Mouse (Mus musculus): ENCODE measurements around the gene Fyco1. TPM values are rescaled to one million over a fixed set of nuclear protein-coding genes. Genes with fewer than 3 reads are reported as not detected.

Fyco1 gene
- polyA plus RNA-seq, 1 experiment from 2014 or later = 13.5 TPM

- no peak overlapping the region for H3K9ac ChIP-seq (replicated peaks; ENCODE audit: low read depth, low read length)
- whole genome bisulfite sequencing = 90% methylated on average over 3 of the region's 3 CpGs
- no peak overlapping the region for H3K27ac ChIP-seq (ENCODE audit: low read depth, low read length)
- ATAC-seq (ENCODE audit: low read depth) = no peak
- H3K4me2 ChIP-seq (ENCODE audit: low read depth, low read length) = no peak overlapping the region
- H3K27me3 ChIP-seq (ENCODE audit: control insufficient read depth, insufficient read depth, low read length) = no peaks in the 10 kb centered on the region
- no peak overlapping the region for H3K4me3 ChIP-seq (ENCODE audit: low read depth, low read length)
- H3K4me1 ChIP-seq (ENCODE audit: control insufficient read depth, insufficient read depth, low read length) = no peaks in the 10 kb centered on the region
- H3K36me3 ChIP-seq (ENCODE audit: control insufficient read depth, insufficient read depth, low read length) = peaks cover 18% of the 10 kb centered on the region
- no peaks in the 10 kb centered on the region for H3K9me3 ChIP-seq (ENCODE audit: control insufficient read depth, low read length)
These were observed 25.1 kb downstream of the Fyco1 start for GRCm38 (mm10) chr9:123826631-123827030.

DNA sequence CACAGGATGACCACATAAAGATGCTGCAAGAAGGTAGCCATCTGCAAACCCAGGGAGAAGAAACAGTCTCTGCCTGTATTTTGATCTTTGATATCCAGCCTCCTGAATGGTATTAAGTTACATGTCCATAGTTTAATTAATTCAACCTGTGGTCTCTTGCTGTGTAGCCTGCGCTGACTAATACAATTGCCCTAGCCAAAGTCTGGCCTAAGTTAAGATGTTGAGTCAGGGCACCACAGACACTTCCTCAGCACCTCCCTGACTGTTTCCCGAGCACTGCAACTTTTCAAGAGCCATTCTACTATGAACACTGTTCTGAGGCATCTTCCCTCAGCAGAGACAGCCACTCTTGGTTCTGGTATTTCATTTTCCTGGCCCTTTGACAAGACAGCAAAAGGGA lies 33.1 kb downstream of the Fyco1 start:
- no peak overlapping the region for H3K4me2 ChIP-seq (ENCODE audit: low read depth, low read length)
- no peak overlapping the region for H3K27ac ChIP-seq (ENCODE audit: low read depth, low read length)
- no peaks in the 10 kb centered on the region for H3K9me3 ChIP-seq (ENCODE audit: control insufficient read depth, low read length)
- H3K4me3 ChIP-seq (ENCODE audit: low read depth, low read length) = no peak overlapping the region
- no peak overlapping the region for H3K9ac ChIP-seq (replicated peaks; ENCODE audit: low read depth, low read length)
- H3K36me3 ChIP-seq (ENCODE audit: control insufficient read depth, insufficient read depth, low read length) = peaks cover 7% of the 10 kb centered on the region; the same call in 1 of the 2 replicates
- H3K27me3 ChIP-seq (ENCODE audit: control insufficient read depth, insufficient read depth, low read length) = no peaks in the 10 kb centered on the region
- no peaks in the 10 kb centered on the region for H3K4me1 ChIP-seq (ENCODE audit: control insufficient read depth, insufficient read depth, low read length)
- 95% methylated on average over 2 of the region's 2 CpGs for WGBS
- no peak for ATAC-seq (ENCODE audit: low read depth)

DNA sequence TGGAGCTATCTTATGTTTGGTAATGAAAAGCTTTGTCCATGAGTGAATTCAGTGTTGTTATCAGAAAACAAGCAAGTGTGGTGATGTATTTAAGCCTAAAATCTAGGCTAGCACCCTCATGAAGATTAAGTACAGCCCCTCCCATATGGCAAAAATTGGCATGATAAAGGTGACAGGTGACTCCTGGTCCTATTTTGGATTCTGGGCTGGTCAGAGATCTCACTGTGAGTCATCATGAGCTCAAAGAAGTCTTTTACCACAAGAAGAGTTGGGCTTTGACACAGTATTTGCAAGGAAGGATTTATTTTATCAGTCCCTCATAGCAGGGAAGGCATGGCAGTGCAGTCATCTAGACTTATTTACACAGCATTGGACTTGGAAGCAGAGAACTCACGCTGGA lies 35.7 kb downstream of the Fyco1 start:
- no peak for ATAC-seq (ENCODE audit: low read depth)
- H3K9ac ChIP-seq (replicated peaks; ENCODE audit: low read depth, low read length) = no peak overlapping the region
- no peaks in the 10 kb centered on the region for H3K27me3 ChIP-seq (ENCODE audit: control insufficient read depth, insufficient read depth, low read length)
- no peak overlapping the region for H3K4me3 ChIP-seq (ENCODE audit: low read depth, low read length)
- WGBS = 97% methylated on average over 1 of the region's 1 CpGs
- H3K27ac ChIP-seq (ENCODE audit: low read depth, low read length) = no peak overlapping the region
- no peaks in the 10 kb centered on the region for H3K9me3 ChIP-seq (ENCODE audit: control insufficient read depth, low read length)
- no peak overlapping the region for H3K4me2 ChIP-seq (ENCODE audit: low read depth, low read length)
- H3K36me3 ChIP-seq (ENCODE audit: control insufficient read depth, insufficient read depth, low read length) = peaks cover 4% of the 10 kb centered on the region; the same call in 1 of the 2 replicates
- H3K4me1 ChIP-seq (ENCODE audit: control insufficient read depth, insufficient read depth, low read length) = no peaks in the 10 kb centered on the region

DNA sequence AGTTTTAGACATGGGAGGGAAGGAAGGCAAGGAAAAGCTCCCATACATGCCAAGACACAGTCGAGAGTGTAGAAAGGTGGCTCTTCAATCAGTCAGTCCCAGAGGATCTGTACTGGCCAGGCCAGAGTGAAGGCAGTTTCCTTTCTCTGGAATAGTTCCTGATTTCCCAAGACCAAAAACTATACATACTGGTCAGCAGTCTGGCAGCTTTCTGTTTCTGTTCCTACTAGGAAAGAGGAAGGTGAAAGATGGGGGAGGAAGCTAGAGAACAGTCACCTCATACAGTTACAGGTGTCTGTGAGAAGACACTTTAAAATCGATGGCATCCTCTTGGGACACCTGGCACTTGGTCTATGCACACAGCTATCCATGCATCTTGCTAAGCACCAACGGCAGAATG lies 36.3 kb downstream of the Fyco1 start:
- Histone ChIP-seq H3K36me3 (ENCODE audit: control insufficient read depth, insufficient read depth, low read length) (peaks cover 4% of the 10 kb centered on the region; the same call in 1 of the 2 replicates), H3K27me3 (ENCODE audit: control insufficient read depth, insufficient read depth, low read length) (no peaks in the 10 kb centered on the region), H3K9me3 (ENCODE audit: control insufficient read depth, low read length) (no peaks in the 10 kb centered on the region), H3K9ac (replicated peaks; ENCODE audit: low read depth, low read length) (no peak overlapping the region), H3K4me2 (ENCODE audit: low read depth, low read length) (no peak overlapping the region), H3K4me3 (ENCODE audit: low read depth, low read length) (no peak overlapping the region), H3K27ac (ENCODE audit: low read depth, low read length) (no peak overlapping the region), H3K4me1 (ENCODE audit: control insufficient read depth, insufficient read depth, low read length) (no peaks in the 10 kb centered on the region)
- WGBS = 90% methylated on average over 3 of the region's 3 CpGs
- ATAC-seq (ENCODE audit: low read depth) = no peak

DNA sequence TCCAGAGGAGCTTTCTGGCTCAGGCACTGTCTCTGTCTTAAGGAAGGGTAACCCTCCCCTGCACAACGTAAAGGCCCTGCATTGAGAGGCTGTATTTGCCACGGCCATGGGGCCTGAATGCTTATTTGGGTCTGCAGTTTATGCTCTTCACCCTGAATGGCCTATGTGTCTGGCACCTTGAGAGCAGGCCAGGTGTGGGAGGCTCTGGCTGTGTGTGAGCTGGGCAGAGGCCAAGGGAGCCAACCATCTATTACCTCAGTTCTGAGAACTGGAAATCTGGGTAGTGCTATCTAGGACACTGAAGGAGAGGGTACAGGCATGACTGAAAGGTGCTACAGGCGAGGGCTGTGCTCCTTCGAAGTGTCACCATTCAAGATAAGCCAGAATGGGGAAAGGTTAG lies 36.9 kb downstream of the Fyco1 start:
- ATAC-seq (ENCODE audit: low read depth) = no peak
- Histone ChIP-seq H3K9ac (replicated peaks; ENCODE audit: low read depth, low read length) (no peak overlapping the region), H3K4me3 (ENCODE audit: low read depth, low read length) (no peak overlapping the region), H3K27ac (ENCODE audit: low read depth, low read length) (no peak overlapping the region), H3K27me3 (ENCODE audit: control insufficient read depth, insufficient read depth, low read length) (no peaks in the 10 kb centered on the region), H3K9me3 (ENCODE audit: control insufficient read depth, low read length) (no peaks in the 10 kb centered on the region), H3K36me3 (ENCODE audit: control insufficient read depth, insufficient read depth, low read length) (peaks cover 4% of the 10 kb centered on the region; the same call in 1 of the 2 replicates), H3K4me1 (ENCODE audit: control insufficient read depth, insufficient read depth, low read length) (no peaks in the 10 kb centered on the region), H3K4me2 (ENCODE audit: low read depth, low read length) (no peak overlapping the region)
- 89% methylated on average over 4 of the region's 4 CpGs for WGBS

DNA sequence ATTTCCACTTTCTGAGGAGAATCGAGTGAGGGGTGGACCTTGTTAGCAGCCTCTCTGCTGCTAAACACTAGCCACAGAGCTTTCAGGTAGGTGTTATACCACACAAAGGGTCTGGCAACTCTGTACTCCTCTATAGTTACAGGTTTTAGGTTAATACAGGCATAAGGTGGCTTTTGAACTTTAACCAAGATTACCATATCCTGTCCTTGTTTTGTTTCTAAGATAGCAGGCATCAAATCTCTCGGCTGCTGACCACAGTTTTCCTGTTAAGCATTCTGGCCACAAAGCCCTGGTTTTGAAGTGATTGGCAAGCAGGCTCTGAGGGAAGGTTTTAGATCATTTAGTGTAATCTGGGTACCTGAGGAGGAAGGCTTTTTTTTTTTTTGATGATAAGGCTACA lies 37.4 kb downstream of the Fyco1 start:
- no peaks in the 10 kb centered on the region for H3K27me3 ChIP-seq (ENCODE audit: control insufficient read depth, insufficient read depth, low read length)
- no peaks in the 10 kb centered on the region for H3K9me3 ChIP-seq (ENCODE audit: control insufficient read depth, low read length)
- H3K4me3 ChIP-seq (ENCODE audit: low read depth, low read length) = no peak overlapping the region
- no peak for ATAC-seq (ENCODE audit: low read depth)
- 70% methylated on average over 2 of the region's 2 CpGs for WGBS
- H3K27ac ChIP-seq (ENCODE audit: low read depth, low read length) = no peak overlapping the region
- H3K9ac ChIP-seq (replicated peaks; ENCODE audit: low read depth, low read length) = no peak overlapping the region
- no peak overlapping the region for H3K4me2 ChIP-seq (ENCODE audit: low read depth, low read length)
- H3K4me1 ChIP-seq (ENCODE audit: control insufficient read depth, insufficient read depth, low read length) = no peaks in the 10 kb centered on the region
- peaks cover 4% of the 10 kb centered on the region; the same call in 1 of the 2 replicates for H3K36me3 ChIP-seq (ENCODE audit: control insufficient read depth, insufficient read depth, low read length)

GRCm38 (mm10) chr9:123811831-123812230 lies 39.9 kb downstream of the Fyco1 start:
- no peak for ATAC-seq (ENCODE audit: low read depth)
- H3K4me2 ChIP-seq (ENCODE audit: low read depth, low read length) = no peak overlapping the region
- WGBS = 90% methylated on average over 3 of the region's 3 CpGs

DNA sequence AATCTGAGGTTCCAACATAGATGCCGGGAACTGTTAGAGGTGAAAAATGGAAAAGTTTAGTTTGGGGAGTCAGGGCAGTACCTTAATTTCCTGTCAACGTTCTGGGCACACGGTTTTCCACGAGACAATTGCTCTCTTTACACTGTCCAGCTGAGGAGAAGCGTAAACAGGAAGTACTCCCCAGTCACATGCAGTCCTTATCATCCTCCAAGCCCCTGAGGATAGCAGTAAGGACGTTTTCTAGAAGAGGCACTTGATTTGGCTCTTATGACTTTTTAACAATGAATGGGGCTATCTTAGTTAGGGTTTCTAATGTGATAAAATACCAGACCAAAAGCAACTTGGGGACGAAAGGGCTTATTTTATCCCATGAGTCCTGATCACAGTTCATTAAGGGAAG lies 43.1 kb downstream of the Fyco1 start:
- Histone ChIP-seq H3K4me3 (ENCODE audit: low read depth, low read length) (no peak overlapping the region), H3K27me3 (ENCODE audit: control insufficient read depth, insufficient read depth, low read length) (no peaks in the 10 kb centered on the region), H3K9ac (replicated peaks; ENCODE audit: low read depth, low read length) (no peak overlapping the region), H3K4me2 (ENCODE audit: low read depth, low read length) (no peak overlapping the region), H3K36me3 (ENCODE audit: control insufficient read depth, insufficient read depth, low read length) (no peaks in the 10 kb centered on the region), H3K4me1 (ENCODE audit: control insufficient read depth, insufficient read depth, low read length) (no peaks in the 10 kb centered on the region), H3K27ac (ENCODE audit: low read depth, low read length) (no peak overlapping the region), H3K9me3 (ENCODE audit: control insufficient read depth, low read length) (no peaks in the 10 kb centered on the region)
- ATAC-seq (ENCODE audit: low read depth) = no peak
- WGBS = 79% methylated on average over 7 of the region's 7 CpGs

More at GRCm38 (mm10) chr9:123811831-123812230, 39.9 kb downstream of the Fyco1 start:
- Histone ChIP-seq H3K4me3 (ENCODE audit: low read depth, low read length) (no peak overlapping the region), H3K9ac (replicated peaks; ENCODE audit: low read depth, low read length) (no peak overlapping the region), H3K27ac (ENCODE audit: low read depth, low read length) (no peak overlapping the region), H3K36me3 (ENCODE audit: control insufficient read depth, insufficient read depth, low read length) (no peaks in the 10 kb centered on the region; the same call in 1 of the 2 replicates), H3K9me3 (ENCODE audit: control insufficient read depth, low read length) (no peaks in the 10 kb centered on the region), H3K27me3 (ENCODE audit: control insufficient read depth, insufficient read depth, low read length) (no peaks in the 10 kb centered on the region), H3K4me1 (ENCODE audit: control insufficient read depth, insufficient read depth, low read length) (no peaks in the 10 kb centered on the region)

- Histone ChIP-seq H3K27ac (ENCODE audit: low read depth, low read length) (no peak within 1 kb of the TSS), H3K9me3 (ENCODE audit: control insufficient read depth, low read length) (no peaks in the 10 kb centered on the region), H3K4me3 (ENCODE audit: low read depth, low read length) (no peak within 1 kb of the TSS), H3K4me2 (ENCODE audit: low read depth, low read length) (no peak within 1 kb of the TSS), H3K27me3 (ENCODE audit: control insufficient read depth, insufficient read depth, low read length) (no peaks in the 10 kb centered on the region), H3K4me1 (ENCODE audit: control insufficient read depth, insufficient read depth, low read length) (no peaks in the 10 kb centered on the region), H3K36me3 (ENCODE audit: control insufficient read depth, insufficient read depth, low read length) (no peaks in the 10 kb centered on the region), H3K9ac (replicated peaks; ENCODE audit: low read depth, low read length) (no peak within 1 kb of the TSS)
- WGBS = 93% methylated on average over 5 of the region's 5 CpGs
- no peak for ATAC-seq (ENCODE audit: low read depth)
These were observed 45.4 kb downstream of the Fyco1 start, which contains the start of gene Cxcr6 for GRCm38 (mm10) chr9:123806267-123806666. TSS of gene Cxcr6 (plus strand) at chr9:123806475.

Data from neural tube, embryonic 14.5 days (tissue).